Mouse (Mus musculus) embryonic facial prominence, embryonic 14.5 days (tissue): ENCODE results near the gene Olfr373. TPM values are rescaled to one million over a fixed set of nuclear protein-coding genes. Genes with fewer than 3 reads are reported as not detected.
A peak's percentile ranks its signal among the peaks of the same experiment; 100 is the strongest.

ENCODE experiments used
- ATAC-seq: fragments of 200-750 bp; cut with Nextera tagmentation; 2 replicates; pipeline ENCODE4 v1.8.0; 2017; ENCODE audit warnings: low read depth, moderate number of reproducible peaks, moderate TSS enrichment
- DNase-seq: peaks from one replicate; pipeline ENCODE4 v3.0.0-alpha.2; 2015; ENCODE audit warnings: low spot score
- H3K27ac ChIP-seq: fragments of 300-500 bp; sonication (generic); replicated peaks from 2 replicates; pipeline ENCODE4 v1.5.1; 2014; ENCODE audit warnings: low read depth, mild to moderate bottlenecking, low read length, moderate library complexity
- H3K27me3 ChIP-seq: fragments of 300-500 bp; sonication (generic); replicated peaks from 2 replicates; pipeline ENCODE4 v1.6.1; 2014; ENCODE audit warnings: low read length; ENCODE audit not compliant: control insufficient read depth, insufficient read depth
- H3K36me3 ChIP-seq: fragments of 300-500 bp; sonication (generic); 2 replicates; pipeline ENCODE4 v1.6.1; 2014; ENCODE audit warnings: low read length, mixed read lengths; ENCODE audit not compliant: control insufficient read depth, insufficient read depth
- H3K4me1 ChIP-seq: fragments of 300-500 bp; sonication (generic); 2 replicates; pipeline ENCODE4 v1.6.1; 2014; ENCODE audit warnings: antibody characterized with exemption, low read length; ENCODE audit not compliant: control insufficient read depth, insufficient read depth
- H3K4me2 ChIP-seq: fragments of 300-500 bp; sonication (generic); 2 replicates; pipeline ENCODE4 v1.6.1; 2014; ENCODE audit warnings: low read depth, mild to moderate bottlenecking, low read length, moderate library complexity, mixed read lengths
- H3K4me3 ChIP-seq: fragments of 300-500 bp; sonication (generic); 2 replicates; pipeline ENCODE4 v1.5.1; 2014; ENCODE audit warnings: low read depth, mild to moderate bottlenecking, low read length
- H3K9ac ChIP-seq: fragments of 300-500 bp; sonication (generic); 2 replicates; pipeline ENCODE4 v1.6.1; 2014; ENCODE audit warnings: low read depth, mild to moderate bottlenecking, low read length, moderate library complexity, mixed read lengths
- H3K9me3 ChIP-seq: fragments of 300-500 bp; sonication (generic); 2 replicates; pipeline ENCODE4 v1.6.1; 2016; ENCODE audit warnings: low read length; ENCODE audit not compliant: control insufficient read depth
- WGBS: fragments of 180-500 bp; shearing (Covaris S2); extraction: QIAGEN DNeasy Blood & Tissue Kit; methylation state at CpG from one replicate; pipeline ENCODE4 v1.1.7; 2014; 5-methylcytosine and 5-hydroxymethylcytosine counted together
- polyA plus RNA-seq: library from polyadenylated mRNA; unstranded; fragments of >200 nt; fragmentation: Nextera tagmentation; extraction: Ambion mirVana; gene quantifications from 2 replicates; pipeline ENCODE4 v1.2.1, GENCODE M21; 2014

Olfr373 gene
- polyA plus RNA-seq, 1 experiment from 2014 or later, result not detected

DNA sequence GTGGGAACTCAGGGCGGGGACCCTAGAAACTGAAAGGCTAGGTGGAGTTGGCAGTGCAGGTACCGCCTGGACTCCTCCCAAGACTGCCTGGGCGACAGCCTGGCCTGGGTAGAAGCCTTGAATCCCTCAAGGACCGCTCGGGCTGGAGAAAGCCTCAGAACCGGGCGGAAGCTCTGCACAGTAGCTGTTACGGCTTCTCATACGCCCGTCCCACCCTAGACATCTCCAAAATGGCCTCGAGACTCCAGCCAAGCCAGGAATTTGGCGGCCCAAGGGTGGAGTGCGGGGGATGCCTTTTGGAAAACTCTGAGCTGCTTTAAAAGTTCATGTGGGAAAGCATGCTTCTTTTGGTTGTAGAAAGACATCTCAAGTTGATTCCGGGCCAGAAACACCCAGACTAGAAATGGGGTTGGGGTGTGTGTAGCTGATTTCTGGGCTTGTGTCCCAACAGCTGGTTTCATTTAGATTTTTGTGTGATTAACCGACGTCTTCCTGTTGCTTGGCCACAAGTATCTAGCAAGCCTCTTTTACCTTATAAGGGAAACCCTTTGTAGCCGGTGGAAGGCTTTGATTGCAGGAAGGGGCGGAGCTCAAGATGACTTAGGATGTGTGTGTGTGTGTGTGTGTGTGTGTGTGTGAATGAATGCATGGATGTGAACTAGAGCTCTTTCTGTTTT is 53.5 kb downstream of the Olfr373 start:
- Histone ChIP-seq H3K9me3 (no peaks in the 10 kb centered on the region), H3K27me3 (no peaks in the 10 kb centered on the region), H3K27ac (peak overlapping the region; percentile 99), H3K4me1 (peaks cover 10% of the 10 kb centered on the region), H3K36me3 (peaks cover 33% of the 10 kb centered on the region), H3K4me3 (peak overlapping the region; percentile 92), H3K9ac (peak overlapping the region; percentile 99), H3K4me2 (peak overlapping the region; percentile 73)
- peak; percentile 68 for ATAC-seq
- under 1% methylated on average over 18 of the region's 18 CpGs for WGBS
- peak; percentile 98 for DNase-seq

DNA sequence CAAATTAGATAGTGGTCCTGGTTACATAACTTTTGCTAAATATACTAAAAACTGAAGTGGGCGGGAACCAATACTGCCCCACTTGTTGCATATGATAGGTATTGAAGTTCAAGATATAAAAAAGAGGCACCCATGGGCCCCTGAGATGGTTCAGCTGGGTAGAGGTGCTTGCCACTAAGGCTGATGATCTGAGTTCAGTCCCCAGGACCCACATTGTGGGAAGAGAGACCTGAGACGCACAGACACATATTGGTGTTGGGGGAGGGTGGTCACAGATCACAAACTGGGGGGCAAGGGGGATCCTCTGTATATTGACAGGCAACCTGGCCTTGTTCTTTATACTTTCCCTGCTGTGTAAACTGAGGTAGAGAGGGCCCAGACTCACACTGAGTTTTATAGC is 54.5 kb downstream of the Olfr373 start:
- Histone ChIP-seq H3K36me3 (peaks cover 43% of the 10 kb centered on the region), H3K9ac (no peak overlapping the region), H3K9me3 (no peaks in the 10 kb centered on the region), H3K27ac (peak overlapping the region; percentile 99), H3K4me1 (peaks cover 10% of the 10 kb centered on the region), H3K4me3 (no peak overlapping the region), H3K27me3 (no peaks in the 10 kb centered on the region), H3K4me2 (peak overlapping the region; percentile 73)
- no peak for DNase-seq
- no peak for ATAC-seq
- WGBS, result 88% methylated on average over 2 of the region's 2 CpGs

DNA sequence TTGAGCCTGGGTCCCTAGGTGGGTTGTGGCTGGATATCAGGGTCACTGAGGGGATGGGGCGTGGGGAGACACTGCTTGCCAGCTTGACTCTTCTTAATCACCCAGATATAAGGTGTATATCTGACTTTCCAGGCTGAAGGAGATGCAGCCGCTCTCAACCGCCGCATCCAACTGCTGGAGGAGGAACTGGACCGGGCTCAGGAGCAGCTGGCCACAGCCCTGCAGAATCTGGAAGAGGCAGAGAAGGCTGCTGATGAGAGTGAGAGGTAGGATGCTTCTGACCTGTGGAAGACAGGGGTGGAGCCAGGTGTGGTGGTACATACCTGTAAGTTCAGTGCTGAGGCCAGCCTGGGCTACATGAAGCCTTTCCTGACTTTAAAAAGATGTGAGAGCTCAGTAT is 55.5 kb downstream of the Olfr373 start:
- no peaks in the 10 kb centered on the region for H3K27me3 ChIP-seq
- H3K9ac ChIP-seq, result no peak overlapping the region
- no peak overlapping the region for H3K4me3 ChIP-seq
- ATAC-seq (no peak), DNase-seq (no peak)
- H3K4me2 ChIP-seq, result no peak overlapping the region
- H3K9me3 ChIP-seq, result no peaks in the 10 kb centered on the region
- no peak overlapping the region for H3K27ac ChIP-seq
- H3K36me3 ChIP-seq, result peaks cover 53% of the 10 kb centered on the region
- WGBS, result 94% methylated on average over 5 of the region's 5 CpGs
- peaks cover 10% of the 10 kb centered on the region for H3K4me1 ChIP-seq

DNA sequence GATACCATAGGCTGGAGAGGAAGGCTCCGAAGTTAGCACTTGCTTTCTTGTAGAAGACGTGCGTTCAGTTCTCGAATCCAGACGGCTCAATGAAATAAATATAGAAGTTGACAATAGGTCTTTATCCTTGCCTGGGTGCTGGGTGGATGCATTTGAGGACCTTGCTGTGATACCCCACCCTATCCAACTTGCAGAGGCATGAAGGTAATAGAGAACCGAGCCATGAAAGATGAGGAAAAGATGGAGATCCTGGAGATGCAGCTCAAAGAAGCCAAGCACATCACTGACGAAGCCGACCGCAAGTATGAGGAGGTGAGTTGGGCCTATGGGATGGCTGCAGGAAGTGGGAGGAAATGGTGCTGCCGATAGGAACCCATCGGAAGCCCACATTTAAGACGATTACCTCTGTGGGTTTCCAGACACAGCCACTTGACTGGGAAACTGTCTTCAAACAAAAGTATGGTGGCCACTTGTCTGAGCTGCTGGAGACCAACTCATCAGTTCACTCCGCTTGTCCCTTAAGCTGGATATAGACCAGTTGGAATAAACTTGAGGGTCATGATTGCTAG is 60.4 kb downstream of the Olfr373 start:
- H3K27ac ChIP-seq, result no peak overlapping the region
- no peaks in the 10 kb centered on the region for H3K4me1 ChIP-seq
- no peak overlapping the region for H3K4me3 ChIP-seq
- peaks cover 99% of the 10 kb centered on the region for H3K36me3 ChIP-seq
- DNase-seq (no peak), ATAC-seq (no peak)
- WGBS, result 95% methylated on average over 13 of the region's 13 CpGs
- H3K4me2 ChIP-seq, result no peak overlapping the region
- H3K9me3 ChIP-seq, result no peaks in the 10 kb centered on the region
- no peak overlapping the region for H3K9ac ChIP-seq
- H3K27me3 ChIP-seq, result no peaks in the 10 kb centered on the region

DNA sequence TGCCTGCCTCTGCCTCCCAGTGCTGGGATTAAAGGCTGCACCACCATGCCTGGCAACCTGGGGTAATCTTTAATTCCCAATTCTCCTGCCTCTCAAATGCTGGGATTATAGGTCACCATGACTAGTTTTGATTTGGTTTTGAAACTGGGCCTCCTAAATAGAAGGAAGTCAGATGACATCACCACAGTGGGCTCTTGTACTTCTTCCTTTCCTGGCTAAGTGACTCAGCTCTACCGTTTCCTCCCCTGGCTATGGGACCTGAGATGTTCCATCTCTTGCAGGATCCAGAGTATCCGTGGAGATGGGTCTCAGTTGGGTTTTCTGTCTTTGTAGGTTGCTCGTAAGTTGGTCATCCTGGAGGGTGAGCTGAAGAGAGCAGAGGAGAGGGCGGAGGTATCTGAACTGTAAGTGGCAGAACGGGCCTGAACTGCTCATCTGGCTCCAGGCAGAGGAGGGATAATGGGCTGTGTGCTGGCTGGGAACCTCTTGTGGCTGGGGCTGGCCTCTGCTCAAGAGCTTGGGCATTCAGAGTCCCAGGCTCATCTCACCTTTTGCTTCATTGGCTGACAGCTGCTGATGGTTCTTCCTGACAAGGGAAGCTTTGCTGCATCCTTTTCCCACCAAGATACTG is 61.5 kb downstream of the Olfr373 start:
- 90% methylated on average over 5 of the region's 5 CpGs for WGBS

DNA sequence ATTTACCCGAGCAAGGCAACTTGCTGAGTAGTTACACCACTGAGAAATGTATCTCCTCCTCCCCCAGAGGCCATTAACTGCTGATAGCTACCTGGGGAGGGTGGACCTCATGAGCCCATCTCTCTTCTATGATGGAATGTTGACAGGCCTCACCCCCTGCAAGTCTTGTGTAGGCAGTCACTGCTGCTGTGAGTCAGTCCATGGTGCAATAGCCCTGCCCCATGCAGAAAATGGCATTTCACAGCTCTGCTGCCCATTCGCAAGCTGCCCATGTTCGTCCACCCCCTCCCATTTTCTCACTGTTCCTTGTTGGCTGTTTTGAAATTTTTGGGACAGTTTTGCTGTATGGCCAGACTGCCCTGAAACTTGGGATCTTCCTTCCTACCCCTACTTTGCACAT is 62.5 kb downstream of the Olfr373 start:
- H3K36me3 ChIP-seq, result peaks cover 96% of the 10 kb centered on the region
- H3K4me1 ChIP-seq, result no peaks in the 10 kb centered on the region
- no peak for DNase-seq
- WGBS, result 88% methylated on average over 3 of the region's 3 CpGs
- no peak overlapping the region for H3K4me3 ChIP-seq
- ATAC-seq, result no peak
- H3K9me3 ChIP-seq, result no peaks in the 10 kb centered on the region
- H3K9ac ChIP-seq, result no peak overlapping the region
- H3K27me3 ChIP-seq, result no peaks in the 10 kb centered on the region
- no peak overlapping the region for H3K27ac ChIP-seq
- no peak overlapping the region for H3K4me2 ChIP-seq

More for the DNA sequence above, 61.5 kb downstream of the Olfr373 start:
- Histone ChIP-seq H3K4me2 (no peak overlapping the region), H3K27ac (no peak overlapping the region), H3K9me3 (no peaks in the 10 kb centered on the region), H3K9ac (no peak overlapping the region), H3K4me3 (no peak overlapping the region), H3K4me1 (no peaks in the 10 kb centered on the region), H3K27me3 (no peaks in the 10 kb centered on the region), H3K36me3 (peaks cover 96% of the 10 kb centered on the region)
- no peak for ATAC-seq
- DNase-seq, result no peak

DNA sequence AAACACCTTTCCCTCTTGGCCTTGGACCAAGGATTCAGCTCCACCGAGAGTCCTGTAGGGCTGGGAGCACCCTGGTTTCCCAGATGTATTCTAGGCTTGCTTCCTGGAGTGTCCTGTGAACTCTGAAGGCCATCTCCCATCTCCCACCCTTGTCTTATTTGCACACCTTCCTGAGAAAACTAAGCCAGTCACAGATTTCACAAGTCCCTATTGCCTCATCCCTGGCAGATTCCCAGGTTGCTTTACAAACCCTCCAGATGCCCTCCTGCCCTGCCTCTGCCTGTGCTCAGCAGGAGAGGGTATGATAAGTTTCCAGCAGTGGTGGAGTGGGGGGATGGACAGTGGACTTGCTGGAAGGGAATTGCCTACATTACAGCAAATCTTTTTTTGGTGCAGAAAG is 63.1 kb downstream of the Olfr373 start:
- H3K4me2 ChIP-seq, result no peak overlapping the region
- no peaks in the 10 kb centered on the region for H3K4me1 ChIP-seq
- 100% methylated on average over 1 of the region's 1 CpGs for WGBS
- H3K4me3 ChIP-seq, result no peak overlapping the region
- no peaks in the 10 kb centered on the region for H3K27me3 ChIP-seq
- DNase-seq (no peak), ATAC-seq (no peak)
- no peak overlapping the region for H3K27ac ChIP-seq
- no peaks in the 10 kb centered on the region for H3K9me3 ChIP-seq
- no peak overlapping the region for H3K9ac ChIP-seq
- H3K36me3 ChIP-seq, result peaks cover 96% of the 10 kb centered on the region

DNA sequence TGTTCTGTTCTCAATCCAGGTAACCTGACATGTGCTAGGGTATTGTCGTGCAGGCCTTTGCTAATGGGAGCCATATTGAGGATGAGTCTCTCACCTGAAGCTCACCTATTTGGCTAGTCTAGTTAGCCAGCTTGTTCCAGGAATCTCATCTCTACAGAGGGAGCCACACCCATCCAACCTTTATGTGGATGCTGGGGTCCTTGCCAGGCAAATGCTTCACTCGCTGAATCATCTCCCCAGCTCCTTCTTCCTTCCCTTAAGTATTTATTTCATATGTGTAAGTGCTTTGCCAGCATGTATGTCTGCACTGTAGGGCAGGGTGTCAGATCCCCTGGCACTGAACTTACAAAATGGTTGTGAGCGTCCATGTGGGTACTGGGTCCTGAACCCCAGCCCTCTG is 63.6 kb downstream of the Olfr373 start:
- Histone ChIP-seq H3K9me3 (no peaks in the 10 kb centered on the region), H3K27ac (no peak overlapping the region), H3K4me3 (no peak overlapping the region), H3K4me2 (no peak overlapping the region), H3K36me3 (peaks cover 96% of the 10 kb centered on the region), H3K27me3 (no peaks in the 10 kb centered on the region), H3K4me1 (no peaks in the 10 kb centered on the region), H3K9ac (no peak overlapping the region)
- no peak for DNase-seq
- WGBS, result 83% methylated on average over 3 of the region's 3 CpGs
- ATAC-seq, result no peak
